Mouse (Mus musculus) liver, postnatal 0 days (tissue): ENCODE measurements around the gene Ptprs. TPM values are rescaled to one million over a fixed set of nuclear protein-coding genes. Genes with fewer than 3 reads are reported as not detected.

Experiments used
- ATAC-seq: fragments of 200-750 bp; cut with Nextera tagmentation; 2 replicates; pipeline ENCODE4 v1.8.0; 2017; ENCODE audit warnings: mild to moderate bottlenecking, moderate library complexity
- DNase-seq: peaks from one replicate; pipeline ENCODE4 v3.0.0-alpha.2; 2016
- H3K27ac ChIP-seq: fragments of 300-500 bp; sonication (generic); 2 replicates; pipeline ENCODE4 v1.5.1; 2014; ENCODE audit warnings: antibody characterized with exemption, moderate library complexity, mild to moderate bottlenecking, low read depth
- H3K27me3 ChIP-seq: fragments of 300-500 bp; sonication (generic); 2 replicates; pipeline ENCODE4 v1.6.1; 2014; ENCODE audit warnings: low read length, control low read depth, mixed read lengths; ENCODE audit not compliant: insufficient read depth
- H3K36me3 ChIP-seq: fragments of 300-500 bp; sonication (generic); replicated peaks from 2 replicates; pipeline ENCODE4 v1.6.1; 2014; ENCODE audit warnings: mild to moderate bottlenecking, control low read depth, low read length, moderate library complexity, mixed read lengths; ENCODE audit not compliant: insufficient read depth
- H3K4me1 ChIP-seq: fragments of 300-500 bp; sonication (generic); 2 replicates; pipeline ENCODE4 v1.6.1; 2014; ENCODE audit warnings: antibody characterized with exemption, mild to moderate bottlenecking, control low read depth; ENCODE audit not compliant: insufficient read depth
- H3K4me2 ChIP-seq: fragments of 300-500 bp; sonication (generic); 2 replicates; pipeline ENCODE4 v1.6.1; 2014; ENCODE audit warnings: low read depth, mild to moderate bottlenecking, low read length, moderate library complexity, mixed read lengths
- H3K4me3 ChIP-seq: fragments of 300-500 bp; sonication (generic); 2 replicates; pipeline ENCODE4 v1.5.1; 2014; ENCODE audit warnings: low read depth, low read length
- H3K9ac ChIP-seq: fragments of 300-500 bp; sonication (generic); replicated peaks from 2 replicates; pipeline ENCODE4 v1.6.1; 2014; ENCODE audit warnings: mild to moderate bottlenecking, moderate library complexity
- H3K9me3 ChIP-seq: fragments of 300-500 bp; sonication (generic); 2 replicates; pipeline ENCODE4 v1.6.1; 2016; ENCODE audit warnings: mild to moderate bottlenecking, control low read depth, low read length, mixed read lengths
- CTCF ChIP-seq: sonication (generic); IDR thresholded peaks from 2 replicates; pipeline ENCODE4 v1.5.1; 2016; ENCODE audit warnings: antibody characterized with exemption, low read depth
- EP300 ChIP-seq: IDR thresholded peaks from 2 replicates; pipeline ENCODE4 v1.6.1; 2016; ENCODE audit warnings: antibody characterized with exemption, low read depth, mild to moderate bottlenecking
- WGBS: fragments of 180-500 bp; shearing (Covaris S2); extraction: QIAGEN DNeasy Blood & Tissue Kit; methylation state at CpG from one replicate; pipeline ENCODE4 v1.1.7; 2014; ENCODE audit not compliant: insufficient replicate concordance; 5-methylcytosine and 5-hydroxymethylcytosine counted together
- polyA plus RNA-seq: library from polyadenylated mRNA; unstranded; fragments of >200 nt; fragmentation: Nextera tagmentation; extraction: Ambion mirVana; gene quantifications from 2 replicates; pipeline ENCODE4 v1.2.1, GENCODE M21; 2015

Ptprs gene
- polyA plus RNA-seq, 1 experiment from 2014 or later: 3.4 TPM

DNA sequence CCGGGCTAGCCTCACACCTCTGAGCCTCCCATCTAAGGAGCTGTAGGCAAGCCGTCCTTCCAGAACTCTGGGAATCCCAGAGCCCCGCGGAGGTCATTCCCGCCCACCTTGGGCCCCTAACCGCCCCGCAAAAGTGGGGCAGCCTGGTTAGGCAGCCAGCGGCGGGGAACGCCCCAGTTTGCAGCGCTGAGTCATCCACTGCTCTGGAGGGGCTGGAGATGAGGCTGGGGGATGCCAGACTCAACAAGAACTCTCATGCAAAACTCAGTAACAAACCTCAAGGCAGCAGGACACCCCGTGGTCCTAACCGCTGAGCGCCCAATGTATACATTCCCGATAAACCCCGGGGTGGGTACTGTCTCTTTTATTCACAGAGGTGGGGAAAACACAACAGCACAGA, 4.2 kb downstream of the Ptprs start:
- TF ChIP-seq EP300 (no peak), CTCF (no peak)
- peak overlapping the region; percentile 81 for H3K4me2 ChIP-seq
- peaks cover 39% of the 10 kb centered on the region for H3K4me1 ChIP-seq
- WGBS: 9% methylated on average over 16 of the region's 16 CpGs
- no peak overlapping the region for H3K9ac ChIP-seq
- H3K4me3 ChIP-seq: 0 out of 2 replicates have a peak overlapping the region, but pooled peaks have one; percentile 32
- no peak for DNase-seq
- H3K27me3 ChIP-seq: peaks cover 74% of the 10 kb centered on the region
- no peak for ATAC-seq
- no peaks in the 10 kb centered on the region for H3K9me3 ChIP-seq
- H3K36me3 ChIP-seq: no peaks in the 10 kb centered on the region
- H3K27ac ChIP-seq: no peak overlapping the region

DNA sequence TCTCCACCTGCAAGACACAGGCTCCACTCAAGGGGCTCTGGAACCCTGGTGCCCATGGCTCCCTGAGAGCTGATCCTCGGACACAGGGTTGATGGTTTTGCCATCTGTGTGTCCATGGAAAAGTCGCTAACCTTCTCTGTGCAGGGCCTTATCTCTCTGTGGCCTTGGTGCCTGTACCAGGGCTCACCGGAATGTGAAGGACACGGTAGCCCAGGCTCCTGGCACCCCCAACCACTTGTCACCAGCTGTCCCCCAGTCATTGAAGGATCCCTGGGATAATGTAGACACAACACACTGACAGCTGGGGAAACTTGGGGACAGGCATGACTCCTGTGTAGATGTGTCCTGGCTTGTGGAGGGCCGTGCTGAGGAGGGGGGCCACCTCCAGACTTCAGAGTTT, 5.1 kb downstream of the Ptprs start:
- H3K9ac ChIP-seq: no peak overlapping the region
- H3K9me3 ChIP-seq: no peaks in the 10 kb centered on the region
- H3K4me1 ChIP-seq: peaks cover 38% of the 10 kb centered on the region
- DNase-seq (no peak), ATAC-seq (no peak)
- no peaks in the 10 kb centered on the region for H3K36me3 ChIP-seq
- H3K4me2 ChIP-seq: no peak overlapping the region
- TF ChIP-seq CTCF (no peak), EP300 (no peak)
- no peak overlapping the region for H3K4me3 ChIP-seq
- 67% methylated on average over 5 of the region's 5 CpGs for WGBS
- H3K27me3 ChIP-seq: peaks cover 64% of the 10 kb centered on the region
- no peak overlapping the region for H3K27ac ChIP-seq

DNA sequence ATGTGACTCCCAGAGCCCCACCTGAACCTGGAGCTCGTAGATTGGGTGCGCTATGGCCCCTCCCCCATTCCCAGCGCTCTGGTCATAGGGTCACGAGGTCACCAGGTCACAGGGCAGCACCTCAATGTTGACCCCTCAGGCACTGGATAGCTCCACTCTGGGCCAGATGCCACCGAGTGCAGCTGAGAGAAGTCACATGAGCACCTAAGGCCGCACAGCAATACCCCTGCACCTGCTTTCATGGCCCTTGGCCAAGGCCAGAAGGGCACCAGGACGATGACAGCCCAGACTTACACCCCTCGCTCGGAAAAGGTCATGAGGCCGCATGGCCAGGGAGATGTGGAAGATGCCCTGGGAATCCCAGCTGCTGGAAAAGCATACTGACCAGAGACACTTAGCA, 5.7 kb downstream of the Ptprs start:
- H3K27ac ChIP-seq: no peak overlapping the region
- peak; percentile 59 for DNase-seq
- no peaks in the 10 kb centered on the region for H3K36me3 ChIP-seq
- H3K4me2 ChIP-seq: peak overlapping the region; percentile 70
- peaks cover 58% of the 10 kb centered on the region for H3K27me3 ChIP-seq
- TF ChIP-seq CTCF (no peak), EP300 (no peak)
- peaks cover 32% of the 10 kb centered on the region for H3K4me1 ChIP-seq
- no peak overlapping the region for H3K4me3 ChIP-seq
- H3K9ac ChIP-seq: no peak overlapping the region
- H3K9me3 ChIP-seq: no peaks in the 10 kb centered on the region
- WGBS: 45% methylated on average over 10 of the region's 10 CpGs
- peak; percentile 72 for ATAC-seq

DNA sequence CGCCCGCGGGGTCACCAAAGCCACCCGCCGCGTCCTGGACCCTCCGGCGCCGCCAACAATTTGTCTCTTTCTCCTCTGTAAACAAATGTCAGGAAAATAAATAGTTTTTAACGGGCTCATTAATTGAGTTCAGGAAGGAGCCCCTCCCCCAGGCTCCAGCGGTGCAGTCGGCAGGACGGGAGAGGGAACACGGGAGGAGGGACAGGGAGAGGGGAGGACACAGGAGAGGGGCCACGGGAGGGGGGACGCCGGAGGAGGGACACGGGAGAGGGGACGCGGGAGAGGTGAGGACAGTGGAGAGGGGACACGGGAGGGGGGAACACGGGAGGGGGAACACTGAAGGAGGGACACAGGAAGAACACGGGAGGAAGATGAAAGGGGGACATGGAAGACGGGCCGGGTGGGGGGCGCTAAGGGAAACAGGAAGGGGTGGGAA, 6.3 kb downstream of the Ptprs start:
- no peak overlapping the region; the same call in 1 of the 2 replicates for H3K27ac ChIP-seq
- peak overlapping the region; percentile 19; the same call in 1 of the 2 replicates for H3K4me3 ChIP-seq
- no peaks in the 10 kb centered on the region for H3K9me3 ChIP-seq
- no peak for TF ChIP-seq EP300
- TF ChIP-seq CTCF: no peak
- no peak for DNase-seq
- peak; percentile 43 for ATAC-seq
- 6% methylated on average over 26 of the region's 26 CpGs for WGBS
- H3K27me3 ChIP-seq: peaks cover 53% of the 10 kb centered on the region
- H3K4me1 ChIP-seq: peaks cover 27% of the 10 kb centered on the region
- H3K9ac ChIP-seq: peak overlapping the region; percentile 26
- peak overlapping the region; percentile 70 for H3K4me2 ChIP-seq
- no peaks in the 10 kb centered on the region for H3K36me3 ChIP-seq

DNA sequence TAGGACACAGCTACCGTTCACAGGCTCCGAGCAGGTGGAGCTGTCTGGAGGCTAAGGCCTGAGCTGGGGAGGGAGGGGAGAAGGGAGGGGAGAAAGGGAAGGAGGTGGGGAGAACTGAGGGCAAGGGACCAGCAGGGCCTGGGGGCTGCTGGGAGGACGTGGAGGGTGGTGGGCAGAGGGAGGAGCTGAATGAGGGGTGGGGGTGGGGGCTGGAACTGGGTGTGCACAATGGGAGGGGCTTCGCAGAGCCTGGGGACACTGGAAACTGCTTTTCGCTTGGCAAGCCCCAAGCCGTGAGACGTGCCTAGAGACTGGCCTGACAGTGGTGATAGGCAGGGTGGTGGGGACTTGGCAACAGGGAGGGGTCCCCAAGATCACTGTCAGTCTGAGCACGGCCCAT, 7.0 kb downstream of the Ptprs start:
- H3K4me3 ChIP-seq: no peak overlapping the region
- no peak overlapping the region for H3K4me2 ChIP-seq
- H3K27me3 ChIP-seq: peaks cover 45% of the 10 kb centered on the region
- no peaks in the 10 kb centered on the region for H3K9me3 ChIP-seq
- no peak overlapping the region for H3K9ac ChIP-seq
- H3K27ac ChIP-seq: no peak overlapping the region
- DNase-seq (no peak), ATAC-seq (no peak)
- no peak for TF ChIP-seq EP300
- TF ChIP-seq CTCF: no peak
- peaks cover 21% of the 10 kb centered on the region for H3K4me1 ChIP-seq
- H3K36me3 ChIP-seq: no peaks in the 10 kb centered on the region
- WGBS: 45% methylated on average over 8 of the region's 8 CpGs

DNA sequence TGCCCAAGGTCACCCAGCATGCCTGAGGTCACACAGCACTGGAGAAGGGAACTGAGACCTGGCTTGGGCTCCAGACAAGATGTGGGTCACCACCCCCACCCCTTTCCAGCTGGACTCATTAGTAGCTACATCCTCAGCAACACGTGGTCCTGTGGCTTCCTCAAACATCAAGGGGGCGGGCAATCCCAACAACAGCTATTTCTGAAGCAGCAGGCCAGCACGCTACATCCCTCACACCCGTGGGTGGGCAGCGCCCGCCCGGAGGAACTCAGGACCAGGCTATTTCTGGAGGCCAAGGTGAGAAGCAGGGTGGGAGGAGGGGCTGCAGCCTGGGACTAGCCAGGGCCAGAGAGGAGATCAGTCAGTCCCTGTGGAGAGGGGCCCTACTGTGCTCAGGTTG, 7.4 kb downstream of the Ptprs start:
- no peak for ATAC-seq
- 42% methylated on average over 7 of the region's 7 CpGs for WGBS
- Histone ChIP-seq H3K27ac (no peak overlapping the region), H3K9ac (no peak overlapping the region), H3K4me1 (peaks cover 17% of the 10 kb centered on the region), H3K27me3 (peaks cover 41% of the 10 kb centered on the region), H3K36me3 (no peaks in the 10 kb centered on the region), H3K4me2 (no peak overlapping the region), H3K4me3 (no peak overlapping the region), H3K9me3 (no peaks in the 10 kb centered on the region)
- DNase-seq: no peak
- TF ChIP-seq EP300: no peak
- TF ChIP-seq CTCF: no peak

DNA sequence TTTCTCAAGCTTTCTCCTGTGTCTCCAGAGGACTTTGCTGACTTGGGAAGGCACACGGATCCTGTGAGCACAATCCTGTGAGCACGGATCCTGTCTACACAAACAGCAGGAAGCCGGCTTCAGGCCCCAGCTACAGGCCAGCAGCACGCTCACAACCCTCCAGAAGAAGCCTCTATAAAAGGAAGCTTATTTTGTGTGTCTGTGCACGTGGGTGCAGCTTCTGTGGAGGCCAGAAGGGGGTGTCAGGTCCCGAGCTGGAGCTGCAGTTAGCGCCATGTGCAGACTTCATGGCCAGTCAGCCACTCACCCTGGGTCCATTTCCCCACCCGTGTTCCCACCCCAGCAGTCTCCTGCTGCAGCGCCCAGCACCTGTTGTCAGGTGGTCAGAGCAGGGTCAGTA, 7.9 kb downstream of the Ptprs start:
- Histone ChIP-seq H3K27me3 (peaks cover 36% of the 10 kb centered on the region), H3K27ac (no peak overlapping the region), H3K9me3 (no peaks in the 10 kb centered on the region), H3K4me1 (peaks cover 14% of the 10 kb centered on the region), H3K9ac (no peak overlapping the region), H3K4me3 (no peak overlapping the region), H3K4me2 (no peak overlapping the region), H3K36me3 (no peaks in the 10 kb centered on the region)
- no peak for ATAC-seq
- 83% methylated on average over 9 of the region's 9 CpGs for WGBS
- TF ChIP-seq CTCF (no peak), EP300 (no peak)
- no peak for DNase-seq
